Mouse (Mus musculus) CH12.LX (cell line): ENCODE results near the gene Sim1.

ENCODE experiments used
- BHLHE40 ChIP-seq: IDR thresholded peaks from 2 replicates; pipeline ENCODE4 v1.6.1; 2011; ENCODE audit warnings: mild to moderate bottlenecking, low read depth, low read length, improper control_type of control experiment
- CTCF ChIP-seq, 2 experiments: IDR thresholded peaks in 1 of 2; conservative IDR thresholded peaks in 1 of 2; 2 replicates each; pipeline ENCODE4 v1.5.1; 2011 to 2012; ENCODE audit warnings: low read depth in 2 of 2, low read length in 2 of 2, improper control_type of control experiment in 1 of 2, inconsistent platforms in 1 of 2, mild to moderate bottlenecking in 1 of 2, moderate library complexity in 1 of 2
- JUND ChIP-seq: conservative IDR thresholded peaks from 2 replicates; pipeline ENCODE4 v1.6.1; 2011; ENCODE audit warnings: low read depth, low read length, improper control_type of control experiment
- KAT2A ChIP-seq: IDR thresholded peaks from 2 replicates; pipeline ENCODE4 v1.6.1; 2012; ENCODE audit warnings: low read length, improper control_type of control experiment, inconsistent platforms; ENCODE audit not compliant: insufficient replicate concordance
- MAX ChIP-seq: IDR thresholded peaks from 2 replicates; pipeline ENCODE4 v1.6.1; 2011; ENCODE audit warnings: low read length, improper control_type of control experiment
- MYC ChIP-seq: IDR thresholded peaks from 2 replicates; pipeline ENCODE4 v1.6.1; 2011; ENCODE audit warnings: low read depth, mild to moderate bottlenecking, improper control_type of control experiment, low read length
- POLR2A ChIP-seq: IDR thresholded peaks from 2 replicates; pipeline ENCODE4 v1.6.1; 2011; ENCODE audit warnings: low read depth, mild to moderate bottlenecking, improper control_type of control experiment, low read length
- SMC3 ChIP-seq: IDR thresholded peaks from 2 replicates; pipeline ENCODE4 v1.6.1; 2011; ENCODE audit warnings: low read depth, low read length, improper control_type of control experiment
- UBTF ChIP-seq: IDR thresholded peaks from 2 replicates; pipeline ENCODE4 v1.6.1; 2012; ENCODE audit warnings: low read depth, mild to moderate bottlenecking, inconsistent platforms, low read length, improper control_type of control experiment, moderate library complexity
- ZC3H11A ChIP-seq: IDR thresholded peaks from 2 replicates; pipeline ENCODE4 v1.6.1; 2012; ENCODE audit warnings: low read depth, mild to moderate bottlenecking, inconsistent platforms, low read length, improper control_type of control experiment

DNA sequence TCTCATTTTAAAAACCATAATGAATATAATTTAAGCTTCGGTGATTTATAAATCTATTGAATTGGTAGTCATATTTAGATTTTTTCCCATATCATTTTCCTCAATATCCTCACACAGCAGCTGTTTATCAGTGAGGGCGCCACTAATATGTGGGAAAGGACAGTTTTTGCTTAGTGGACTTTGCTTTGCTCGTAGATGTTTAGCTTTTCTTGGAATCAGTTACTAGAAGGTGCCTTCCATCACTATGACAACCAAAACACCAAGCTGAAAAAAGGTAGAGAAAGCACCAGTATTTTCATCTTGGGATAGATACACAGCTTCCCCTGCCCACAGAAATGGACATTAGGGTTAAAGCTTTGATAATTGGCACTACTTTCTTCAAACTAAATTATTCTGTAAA lies 87.3 kb downstream of the Sim1 start:
- no peak for TF ChIP-seq MAX
- no peak for TF ChIP-seq POLR2A
- no peak for TF ChIP-seq MYC
- TF ChIP-seq ZC3H11A: no peak
- TF ChIP-seq BHLHE40: no peak
- TF ChIP-seq KAT2A: no peak
- no peak for TF ChIP-seq JUND
- TF ChIP-seq SMC3: no peak
- no peak for TF ChIP-seq UBTF
- no peak for TF ChIP-seq CTCF (conservative IDR thresholded peaks at IDR 0.05 in 1 of 2, IDR thresholded peaks at IDR 0.05 in 1 of 2; ENCODE audit: low read depth in 2 of 2, low read length in 2 of 2)
